Mouse (Mus musculus) fibroblast of lung, adult 2 months (primary cell): ENCODE measurements around the gene Mfsd1.

Experiments used
- DNase-seq: peaks from one replicate; pipeline ENCODE4 v3.0.0-alpha.2; 2011; ENCODE audit warnings: low read depth

The Mfsd1 gene

DNA sequence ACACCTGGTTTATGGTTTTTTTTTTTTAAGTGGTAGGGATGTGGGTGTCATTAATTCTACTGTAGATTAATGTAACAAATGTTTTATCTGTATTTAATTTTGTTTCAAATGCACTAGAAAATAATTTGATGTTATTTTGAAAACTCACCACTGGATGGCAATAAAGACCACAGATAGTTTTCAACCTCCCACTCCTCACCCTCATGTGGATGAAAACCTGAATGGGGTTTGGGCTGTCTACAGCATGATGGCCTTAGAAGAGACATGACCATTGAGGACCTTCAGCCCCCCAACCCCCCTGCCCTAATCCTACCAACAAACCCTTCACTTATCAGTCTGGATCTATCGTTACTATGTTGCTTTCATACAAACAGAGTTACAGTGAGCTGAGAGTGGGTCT, 42.1 kb downstream of the Mfsd1 start:
- no peak for DNase-seq

DNA sequence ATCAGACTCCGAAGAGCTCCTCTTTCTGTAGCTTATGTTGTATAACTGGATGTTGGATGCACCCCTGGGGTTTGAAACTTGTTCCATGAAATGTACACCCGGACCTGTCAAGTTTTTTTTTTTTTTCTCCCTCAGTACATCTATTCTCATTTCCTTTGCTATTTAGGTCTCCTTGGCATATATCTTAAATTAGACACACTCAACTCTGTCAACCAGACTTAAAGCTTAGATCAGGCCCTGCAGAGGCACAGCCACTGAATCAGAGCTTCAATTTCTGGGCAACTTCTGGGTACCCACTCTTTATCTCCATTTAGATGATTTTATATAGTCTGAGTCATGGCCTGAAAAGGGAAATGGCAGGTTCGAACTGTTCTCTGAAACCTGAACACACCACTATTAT, 60.6 kb downstream of the Mfsd1 start:
- DNase-seq, result no peak

DNA sequence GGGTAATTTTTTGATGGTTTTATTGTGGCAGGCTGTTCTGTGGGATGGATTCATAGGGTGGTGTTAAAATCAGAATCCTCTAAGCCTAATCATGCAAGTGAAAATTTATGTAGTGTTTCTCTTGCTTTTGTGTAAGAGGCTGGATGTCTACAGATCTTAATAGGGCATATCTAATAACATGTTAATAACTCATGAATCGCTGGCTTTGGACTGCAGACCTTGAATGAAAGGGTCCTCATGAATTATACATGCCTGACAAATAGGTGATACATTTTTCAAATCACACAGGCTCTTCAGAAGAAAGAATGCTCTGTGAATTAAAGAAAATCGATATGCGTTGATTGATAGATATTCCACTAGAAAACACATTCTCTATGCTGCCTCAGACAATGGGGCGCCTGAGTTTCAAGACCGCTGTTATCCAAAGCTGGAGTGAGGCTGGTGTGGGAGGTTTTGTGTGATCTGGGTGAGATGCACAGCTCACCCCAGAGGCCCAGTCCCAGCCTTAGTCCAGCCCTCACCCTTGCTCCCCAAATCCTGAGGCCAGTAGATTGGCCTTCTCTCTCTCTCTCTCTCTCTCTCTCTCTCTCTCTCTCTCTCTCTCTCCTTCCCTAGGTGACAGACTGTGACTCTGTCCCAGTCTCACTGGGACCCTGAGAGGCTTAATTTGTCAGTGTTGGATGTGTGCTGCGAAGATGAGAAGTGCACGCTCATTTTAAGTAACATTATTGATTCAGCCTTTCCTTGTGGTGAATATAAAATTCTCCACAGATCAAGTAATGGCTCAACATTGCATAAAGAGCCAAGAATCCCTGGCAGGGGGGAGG, 63.3 kb downstream of the Mfsd1 start:
- no peak for DNase-seq
